Mouse (Mus musculus): Measurements from ENCODE around the gene Gm20481. TPM values are rescaled to one million over a fixed set of nuclear protein-coding genes. Genes with fewer than 3 reads are reported as not detected.
"Not testable (repeated sequence)": the region's sequence is repeated elsewhere in the genome, so short reads cannot be mapped to it uniquely, and the experiment has no call there.

The Gm20481 gene
- polyA plus RNA-seq, 1 experiment from 2014 or later = not detected

GRCm38 (mm10) chr17:34960702-34961493 is 8.8 kb upstream of the Gm20481 start:
- no peak for ATAC-seq (ENCODE audit: insufficient number of reproducible peaks, insufficient read depth, low FRiP score, low TSS enrichment, low read depth)
- H3K9ac ChIP-seq (replicated peaks) = no peak overlapping the region
- no peak overlapping the region for H3K4me2 ChIP-seq
- H3K36me3 ChIP-seq = no peaks in the 10 kb centered on the region
- peaks cover 35% of the 10 kb centered on the region for H3K27me3 ChIP-seq
- H3K4me1 ChIP-seq (replicated peaks) = peaks cover 8% of the 10 kb centered on the region
- no peaks in the 10 kb centered on the region for H3K9me3 ChIP-seq
- H3K4me3 ChIP-seq (replicated peaks) = no peak overlapping the region
- H3K27ac ChIP-seq = no peak overlapping the region

- WGBS = 35% methylated on average over 3 of the region's 3 CpGs
- Histone ChIP-seq H3K9ac (replicated peaks) (peak overlapping the region; percentile 37; the same call in 1 of the 2 replicates), H3K4me1 (replicated peaks) (peaks cover 8% of the 10 kb centered on the region), H3K4me3 (replicated peaks) (no peak overlapping the region), H3K36me3 (no peaks in the 10 kb centered on the region), H3K27ac (no peak overlapping the region), H3K9me3 (no peaks in the 10 kb centered on the region), H3K4me2 (no peak overlapping the region), H3K27me3 (peaks cover 33% of the 10 kb centered on the region)
- ATAC-seq (ENCODE audit: insufficient number of reproducible peaks, insufficient read depth, low FRiP score, low TSS enrichment, low read depth) = no peak
Measured at GRCm38 (mm10) chr17:34962125-34962524, 7.6 kb upstream of the Gm20481 start.

- no peaks in the 10 kb centered on the region for H3K36me3 ChIP-seq
- peaks cover 40% of the 10 kb centered on the region for H3K27me3 ChIP-seq
- ATAC-seq (ENCODE audit: insufficient number of reproducible peaks, insufficient read depth, low FRiP score, low TSS enrichment, low read depth) = no peak
- H3K9me3 ChIP-seq = no peaks in the 10 kb centered on the region
- H3K4me1 ChIP-seq (replicated peaks) = peaks cover 8% of the 10 kb centered on the region
- H3K4me2 ChIP-seq = no peak overlapping the region
- H3K4me3 ChIP-seq (replicated peaks) = no peak overlapping the region
- no peak overlapping the region for H3K9ac ChIP-seq (replicated peaks)
- 45% methylated on average over 1 of the region's 1 CpGs for WGBS
- no peak overlapping the region for H3K27ac ChIP-seq
Measured at GRCm38 (mm10) chr17:34962841-34963240, 6.9 kb upstream of the Gm20481 start.

GRCm38 (mm10) chr17:34964640-34965049 is 5.1 kb upstream of the Gm20481 start:
- H3K9ac ChIP-seq (replicated peaks) = no peak overlapping the region
- no peaks in the 10 kb centered on the region for H3K36me3 ChIP-seq
- no peaks in the 10 kb centered on the region for H3K9me3 ChIP-seq
- H3K27ac ChIP-seq = no peak overlapping the region
- no peak for ATAC-seq (ENCODE audit: insufficient number of reproducible peaks, insufficient read depth, low FRiP score, low TSS enrichment, low read depth)
- no peak overlapping the region for H3K4me3 ChIP-seq (replicated peaks)
- 23% methylated on average over 1 of the region's 1 CpGs for WGBS
- H3K4me2 ChIP-seq = no peak overlapping the region
- H3K4me1 ChIP-seq (replicated peaks) = peaks cover 8% of the 10 kb centered on the region
- H3K27me3 ChIP-seq = peaks cover 58% of the 10 kb centered on the region

- no peak overlapping the region for H3K4me2 ChIP-seq
- ATAC-seq (ENCODE audit: insufficient number of reproducible peaks, insufficient read depth, low FRiP score, low TSS enrichment, low read depth) = no peak
- peaks cover 65% of the 10 kb centered on the region for H3K27me3 ChIP-seq
- 81% methylated on average over 5 of the region's 5 CpGs for WGBS
- no peak overlapping the region for H3K4me3 ChIP-seq (replicated peaks)
- H3K36me3 ChIP-seq = no peaks in the 10 kb centered on the region
- H3K4me1 ChIP-seq (replicated peaks) = no peaks in the 10 kb centered on the region
- no peak overlapping the region for H3K27ac ChIP-seq
- no peaks in the 10 kb centered on the region for H3K9me3 ChIP-seq
- no peak overlapping the region for H3K9ac ChIP-seq (replicated peaks)
Measured at GRCm38 (mm10) chr17:34965627-34966026, 4.1 kb upstream of the Gm20481 start.

- not testable (repeated sequence) for H3K36me3 ChIP-seq; H3K4me2 ChIP-seq; H3K9ac ChIP-seq (replicated peaks); H3K9me3 ChIP-seq; H3K27ac ChIP-seq; ATAC-seq (ENCODE audit: insufficient number of reproducible peaks, insufficient read depth, low FRiP score, low TSS enrichment, low read depth); H3K4me1 ChIP-seq (replicated peaks); H3K4me3 ChIP-seq (replicated peaks)
- H3K27me3 ChIP-seq = peaks cover 39% of the 10 kb centered on the region
- 41% methylated on average over 26 of the region's 37 CpGs for WGBS
Measured at GRCm38 (mm10) chr17:34970850-34971249, 1.1 kb downstream of the Gm20481 start.

- not testable (repeated sequence) for H3K9ac ChIP-seq (replicated peaks); H3K9me3 ChIP-seq; H3K4me1 ChIP-seq (replicated peaks); H3K36me3 ChIP-seq; H3K27ac ChIP-seq
- peak overlapping the region; percentile 77 for H3K4me2 ChIP-seq
- peak overlapping the region; percentile 42 for H3K4me3 ChIP-seq (replicated peaks)
- ATAC-seq (ENCODE audit: insufficient number of reproducible peaks, insufficient read depth, low FRiP score, low TSS enrichment, low read depth) = peak; percentile 40; the same call in 1 of the 2 replicates
- peaks cover 36% of the 10 kb centered on the region for H3K27me3 ChIP-seq
- 4% methylated on average over 28 of the region's 43 CpGs for WGBS
Measured at GRCm38 (mm10) chr17:34971694-34972068, 2.0 kb downstream of the Gm20481 start.

GRCm38 (mm10) chr17:34972069-34972749 is 2.5 kb downstream of the Gm20481 start, which contains the start of the genes Hspa1a and Hspa1l:
Hspa1a (minus strand) TSS chr17:34972156.
Hspa1l (plus strand) TSS chr17:34972703.
- Histone ChIP-seq H3K9ac (replicated peaks) (peak within 1 kb of the TSS; percentile 34; the same call in 1 of the 2 replicates), H3K4me2 (peak within 1 kb of the TSS; percentile 77), H3K27ac (0 out of 2 replicates have a peak within 1 kb of the TSS, but pooled peaks have one; percentile 20), H3K27me3 (peaks cover 31% of the 10 kb centered on the region), H3K4me3 (replicated peaks) (peak within 1 kb of the TSS; percentile 42)
- H3K4me1 ChIP-seq (replicated peaks); H3K9me3 ChIP-seq; H3K36me3 ChIP-seq: not testable (repeated sequence)
- WGBS = under 1% methylated on average over 33 of the region's 33 CpGs
- peak; percentile 86 for ATAC-seq (ENCODE audit: insufficient number of reproducible peaks, insufficient read depth, low FRiP score, low TSS enrichment, low read depth)

- Histone ChIP-seq H3K9ac (replicated peaks) (no peak overlapping the region), H3K27me3 (no peaks in the 10 kb centered on the region), H3K27ac (no peak overlapping the region), H3K36me3 (no peaks in the 10 kb centered on the region), H3K9me3 (no peaks in the 10 kb centered on the region), H3K4me1 (replicated peaks) (peaks cover 8% of the 10 kb centered on the region), H3K4me3 (replicated peaks) (no peak overlapping the region), H3K4me2 (no peak overlapping the region)
- no peak for ATAC-seq (ENCODE audit: insufficient number of reproducible peaks, insufficient read depth, low FRiP score, low TSS enrichment, low read depth)
- WGBS = 77% methylated on average over 3 of the region's 3 CpGs
Measured at GRCm38 (mm10) chr17:34975581-34976492, 6.1 kb downstream of the Gm20481 start.

GRCm38 (mm10) chr17:34977000-34977399 is 7.3 kb downstream of the Gm20481 start:
- no peaks in the 10 kb centered on the region for H3K9me3 ChIP-seq
- H3K27me3 ChIP-seq = no peaks in the 10 kb centered on the region
- H3K36me3 ChIP-seq = no peaks in the 10 kb centered on the region
- no peak overlapping the region for H3K4me2 ChIP-seq
- ATAC-seq (ENCODE audit: insufficient number of reproducible peaks, insufficient read depth, low FRiP score, low TSS enrichment, low read depth) = no peak
- no peak overlapping the region for H3K9ac ChIP-seq (replicated peaks)
- H3K4me1 ChIP-seq (replicated peaks) = peaks cover 12% of the 10 kb centered on the region
- no peak overlapping the region for H3K4me3 ChIP-seq (replicated peaks)
- WGBS = 91% methylated on average over 20 of the region's 20 CpGs
- H3K27ac ChIP-seq = no peak overlapping the region

GRCm38 (mm10) chr17:34978239-34978638 is 8.5 kb downstream of the Gm20481 start:
- no peak for ATAC-seq (ENCODE audit: insufficient number of reproducible peaks, insufficient read depth, low FRiP score, low TSS enrichment, low read depth)
- Histone ChIP-seq H3K4me1 (replicated peaks) (peaks cover 16% of the 10 kb centered on the region), H3K27me3 (no peaks in the 10 kb centered on the region), H3K9ac (replicated peaks) (no peak overlapping the region), H3K4me3 (replicated peaks) (no peak overlapping the region), H3K9me3 (no peaks in the 10 kb centered on the region), H3K36me3 (no peaks in the 10 kb centered on the region), H3K4me2 (no peak overlapping the region), H3K27ac (no peak overlapping the region)
- WGBS = 89% methylated on average over 27 of the region's 27 CpGs

All from limb, embryonic 12.5 days (tissue).